Mouse (Mus musculus) E14TG2a.4 (cell line): Measurements from ENCODE around the gene Dcaf6.

Experiments
- CTCF ChIP-seq: conservative IDR thresholded peaks from 2 replicates; pipeline ENCODE4 v1.5.1; 2014; ENCODE audit warnings: low read length
- NANOG ChIP-seq: IDR thresholded peaks from 2 replicates; pipeline ENCODE4 v1.6.1; 2014; ENCODE audit warnings: borderline replicate concordance, low read length, mixed read lengths
- POU5F1 ChIP-seq: IDR thresholded peaks from 2 replicates; pipeline ENCODE4 v1.6.1; 2014; ENCODE audit warnings: low read length, borderline replicate concordance

DNA sequence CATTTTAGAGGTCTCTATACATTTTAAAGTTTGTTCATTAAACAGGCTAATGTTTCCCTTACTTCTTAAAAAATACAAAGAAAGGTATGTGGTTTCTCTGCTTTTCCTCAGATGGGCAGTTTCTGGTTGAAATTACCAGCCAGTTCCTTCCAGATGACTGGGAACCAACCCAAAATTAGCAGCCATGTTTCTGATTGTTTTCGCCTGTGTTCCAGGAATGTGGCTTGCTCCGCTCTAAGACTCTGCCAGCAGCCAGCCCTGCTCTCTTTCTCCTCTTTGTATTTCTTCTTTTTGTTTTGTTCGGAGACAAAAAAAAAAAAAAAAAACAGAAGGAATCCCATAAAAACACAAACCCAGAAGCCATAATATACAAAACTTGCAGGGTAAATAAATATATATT is 38.6 kb upstream of the Dcaf6 start:
- TF ChIP-seq CTCF, result no peak
- no peak for TF ChIP-seq NANOG
- no peak for TF ChIP-seq POU5F1
